Mouse (Mus musculus): Measurements from ENCODE around the gene Dlgap4.

Dlgap4 gene

GRCm38 (mm10) chr2:156803698-156804372, 190.3 kb downstream of the Dlgap4 start:
- DNase-seq (ENCODE audit: low spot score in 2 of 2): no peak

GRCm38 (mm10) chr2:156804589-156804988, 191.1 kb downstream of the Dlgap4 start:
- no peak for DNase-seq (ENCODE audit: low spot score in 2 of 2)

DNA sequence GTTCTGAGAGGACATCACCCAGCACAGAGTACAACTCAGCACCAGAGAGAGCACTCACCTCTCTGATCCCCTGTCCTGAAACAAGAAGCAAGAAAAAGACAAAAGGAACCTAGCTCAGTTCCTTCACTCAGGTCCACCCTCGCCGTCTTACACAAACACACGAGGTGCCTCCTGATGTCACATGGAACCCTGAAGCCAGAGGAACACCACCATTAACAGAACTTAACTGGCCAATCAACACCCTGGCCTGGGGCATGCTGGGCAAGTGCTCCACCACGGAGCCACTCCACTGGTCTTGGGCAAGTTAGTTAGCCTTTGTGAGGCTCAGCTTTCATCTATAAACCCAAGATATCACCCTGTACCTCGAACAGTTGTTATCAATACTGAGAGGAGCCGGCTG, 193.4 kb downstream of the Dlgap4 start:
- DNase-seq (ENCODE audit: low spot score in 2 of 2): no peak

- peak; percentile 18 to 19 for DNase-seq (ENCODE audit: low spot score in 2 of 2)
Observed at GRCm38 (mm10) chr2:156809579-156809978, 196.1 kb downstream of the Dlgap4 start.

GRCm38 (mm10) chr2:156810716-156811115, 197.2 kb downstream of the Dlgap4 start:
- no peak for DNase-seq (ENCODE audit: low spot score in 2 of 2)

DNA sequence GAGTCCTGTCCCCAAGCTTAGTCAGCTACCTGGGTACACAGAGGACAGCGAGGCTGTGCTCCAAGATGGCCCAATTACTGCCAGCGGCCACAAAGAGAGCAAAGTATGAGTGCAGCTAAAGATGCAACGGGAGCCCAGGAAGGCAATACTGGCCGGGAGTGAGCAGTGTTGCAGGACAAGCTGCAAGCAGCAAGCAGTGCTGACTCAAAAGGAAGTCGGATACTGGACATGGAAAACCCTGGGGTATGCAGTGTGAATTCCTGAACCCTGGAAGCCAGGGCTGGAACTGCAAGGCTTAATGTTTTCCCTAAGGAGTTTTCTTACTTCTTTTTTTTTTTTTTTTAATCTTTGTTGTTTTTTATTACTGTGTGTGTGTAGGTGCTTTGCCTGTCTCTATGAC, 198.1 kb downstream of the Dlgap4 start:
- no peak for DNase-seq (ENCODE audit: low spot score in 2 of 2)

All from spleen, postnatal 36 days (tissue).